Mouse (Mus musculus): ENCODE data around the gene Gfer. TPM values are rescaled to one million over a fixed set of nuclear protein-coding genes. Genes with fewer than 3 reads are reported as not detected.
A peak's percentile ranks its signal among the peaks of the same experiment; 100 is the strongest.

Gene Gfer
- polyA plus RNA-seq, 1 experiment from 2014 or later = 43.3 TPM

DNA sequence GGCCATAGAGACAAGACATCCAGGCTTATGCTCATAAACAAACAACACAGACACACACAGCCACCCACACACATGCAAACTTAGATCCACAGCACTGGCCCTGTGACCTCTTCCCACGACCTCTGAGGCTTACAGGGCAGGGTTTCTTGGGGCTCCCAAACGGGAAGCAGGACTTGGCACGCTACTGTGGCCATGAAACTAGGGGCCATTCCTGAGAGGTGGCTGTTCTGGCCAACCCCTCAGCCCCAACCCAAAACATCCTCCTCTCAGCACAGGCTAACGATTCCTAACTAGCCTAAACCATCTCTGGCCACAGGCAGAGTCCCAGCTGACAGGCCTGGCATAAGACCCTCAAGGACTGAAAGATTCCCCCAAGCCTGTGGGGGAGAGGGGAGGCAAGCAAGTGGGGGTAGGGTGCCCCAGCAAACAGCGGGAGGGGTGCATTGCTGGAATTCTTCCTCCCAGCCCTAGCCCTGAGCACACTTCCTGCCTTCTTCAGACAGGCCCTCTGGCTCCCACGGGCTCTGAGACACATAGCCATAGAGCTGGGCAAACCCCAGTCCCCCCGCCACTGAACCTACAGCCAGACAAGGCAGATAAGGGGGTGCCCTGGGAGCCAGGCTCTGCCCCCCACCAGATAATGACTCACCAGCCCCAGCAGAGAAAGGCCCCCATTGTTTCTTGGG lies 51.8 kb downstream of the Gfer start:
- Histone ChIP-seq H3K9me3 (replicated peaks; ENCODE audit: low read length) (no peaks in the 10 kb centered on the region), H3K4me1 (replicated peaks; ENCODE audit: insufficient read depth, low read length) (peaks cover 34% of the 10 kb centered on the region), H3K9ac (ENCODE audit: low read depth, low read length) (peak overlapping the region; percentile 47), H3K27ac (peak overlapping the region; percentile 84), H3K36me3 (ENCODE audit: insufficient read depth, low read length) (0 out of 2 replicates have a peak, but pooled peaks cover 13% of the 10 kb centered on the region), H3K4me2 (ENCODE audit: low read length) (peak overlapping the region; percentile 46), H3K4me3 (replicated peaks; ENCODE audit: low read depth, low read length) (peak overlapping the region; percentile 17; the same call in 1 of the 2 replicates), H3K27me3 (ENCODE audit: insufficient read depth, low read length) (no peaks in the 10 kb centered on the region)
- TF ChIP-seq CTCF (IDR thresholded peaks at IDR 0.05; ENCODE audit: low read depth) = no peak
- DNase-seq (ENCODE audit: low spot score) = peak; percentile 74
- ATAC-seq (replicated peaks; ENCODE audit: low FRiP score, low read depth) = peak; percentile 30; the same call in 1 of the 2 replicates
- WGBS = 38% methylated on average over 7 of the region's 7 CpGs

Other genes starting within 250 kb of the Gfer start
- gene E4f1, start 225.8 kb downstream of the Gfer start, polyA plus RNA-seq (2015; fragmentation: Nextera tagmentation; extraction: Ambion mirVana) = 9.8 and 12.0 TPM in 2 replicates
- 61.7 and 64.0 TPM in 2 replicates for gene Pgp, start 225.8 kb downstream of the Gfer start, polyA plus RNA-seq (2015; fragmentation: Nextera tagmentation; extraction: Ambion mirVana)
- gene Bricd5, start 222.3 kb downstream of the Gfer start, polyA plus RNA-seq (2015; fragmentation: Nextera tagmentation; extraction: Ambion mirVana) = 1.2 and 1.6 TPM in 2 replicates
- 24.1 and 24.2 TPM in 2 replicates for gene Mlst8, start 217.1 kb downstream of the Gfer start, polyA plus RNA-seq (2015; fragmentation: Nextera tagmentation; extraction: Ambion mirVana)
- gene Caskin1, start 207.6 kb downstream of the Gfer start, polyA plus RNA-seq (2015; fragmentation: Nextera tagmentation; extraction: Ambion mirVana) = 0.82 and 1.1 TPM in 2 replicates
- 59.4 and 67.3 TPM in 2 replicates for gene Traf7, start 168.2 kb downstream of the Gfer start, polyA plus RNA-seq (2015; fragmentation: Nextera tagmentation; extraction: Ambion mirVana)
- gene Rab26, start 161.9 kb downstream of the Gfer start, polyA plus RNA-seq (2015; fragmentation: Nextera tagmentation; extraction: Ambion mirVana) = 3.5 and 3.7 TPM in 2 replicates
- gene Pkd1, start 146.3 kb downstream of the Gfer start, polyA plus RNA-seq (2015; fragmentation: Nextera tagmentation; extraction: Ambion mirVana) = 10.6 and 17.7 TPM in 2 replicates
- gene Tsc2, start 63.5 kb downstream of the Gfer start, polyA plus RNA-seq (2015; fragmentation: Nextera tagmentation; extraction: Ambion mirVana) = 36.4 and 42.4 TPM in 2 replicates
- 13.4 and 14.9 TPM in 2 replicates for gene Nthl1, start 63.5 kb downstream of the Gfer start, polyA plus RNA-seq (2015; fragmentation: Nextera tagmentation; extraction: Ambion mirVana)
- 141 and 145 TPM in 2 replicates for gene Slc9a3r2, start 45.8 kb downstream of the Gfer start, polyA plus RNA-seq (2015; fragmentation: Nextera tagmentation; extraction: Ambion mirVana)
- gene Npw, start 37.7 kb downstream of the Gfer start, polyA plus RNA-seq (2015; fragmentation: Nextera tagmentation; extraction: Ambion mirVana) = 0.32 and 0.38 TPM in 2 replicates
- 17.5 and 18.1 TPM in 2 replicates for gene Zfp598, start 26.5 kb downstream of the Gfer start, polyA plus RNA-seq (2015; fragmentation: Nextera tagmentation; extraction: Ambion mirVana)
- 1.4 and 1.7 TPM in 2 replicates for gene Syngr3, start 6.2 kb downstream of the Gfer start, polyA plus RNA-seq (2015; fragmentation: Nextera tagmentation; extraction: Ambion mirVana)
- 2.6 and 2.7 TPM in 2 replicates for gene Noxo1, start 78 bp upstream of the Gfer start, polyA plus RNA-seq (2015; fragmentation: Nextera tagmentation; extraction: Ambion mirVana)
- 50.5 and 57.3 TPM in 2 replicates for gene Tbl3, start 11.5 kb upstream of the Gfer start, polyA plus RNA-seq (2015; fragmentation: Nextera tagmentation; extraction: Ambion mirVana)
- gene Rnf151, start 21.9 kb upstream of the Gfer start, polyA plus RNA-seq (2015; fragmentation: Nextera tagmentation; extraction: Ambion mirVana) = not detected in 2 replicates
- gene Rps2, start 22.0 kb upstream of the Gfer start, polyA plus RNA-seq (2015; fragmentation: Nextera tagmentation; extraction: Ambion mirVana) = 1,452 and 1,460 TPM in 2 replicates
- gene Ndufb10, start 28.3 kb upstream of the Gfer start, polyA plus RNA-seq (2015; fragmentation: Nextera tagmentation; extraction: Ambion mirVana) = 417 and 419 TPM in 2 replicates
- gene Rpl3l, start 31.7 kb upstream of the Gfer start, polyA plus RNA-seq (2015; fragmentation: Nextera tagmentation; extraction: Ambion mirVana) = 0.36 and 0.38 TPM in 2 replicates
- gene Msrb1, start 40.5 kb upstream of the Gfer start, polyA plus RNA-seq (2015; fragmentation: Nextera tagmentation; extraction: Ambion mirVana) = 45.8 and 48.6 TPM in 2 replicates
- gene Hs3st6, start 56.8 kb upstream of the Gfer start, polyA plus RNA-seq (2015; fragmentation: Nextera tagmentation; extraction: Ambion mirVana) = 33.0 and 38.6 TPM in 2 replicates
- 0.23 and 0.47 TPM in 2 replicates for gene Meiob, start 108.1 kb upstream of the Gfer start, polyA plus RNA-seq (2015; fragmentation: Nextera tagmentation; extraction: Ambion mirVana)
- 99.7 and 101 TPM in 2 replicates for gene Hagh, start 144.0 kb upstream of the Gfer start, polyA plus RNA-seq (2015; fragmentation: Nextera tagmentation; extraction: Ambion mirVana)
- 88.0 and 90.7 TPM in 2 replicates for gene Fahd1, start 154.2 kb upstream of the Gfer start, polyA plus RNA-seq (2015; fragmentation: Nextera tagmentation; extraction: Ambion mirVana)
- 6.8 and 8.2 TPM in 2 replicates for gene Igfals, start 169.8 kb upstream of the Gfer start, polyA plus RNA-seq (2015; fragmentation: Nextera tagmentation; extraction: Ambion mirVana)
- gene Nubp2, start 190.2 kb upstream of the Gfer start, polyA plus RNA-seq (2015; fragmentation: Nextera tagmentation; extraction: Ambion mirVana) = 55.9 and 57.5 TPM in 2 replicates
- gene Spsb3, start 190.5 kb upstream of the Gfer start, polyA plus RNA-seq (2015; fragmentation: Nextera tagmentation; extraction: Ambion mirVana) = 53.4 and 55.9 TPM in 2 replicates
- gene Eme2, start 198.9 kb upstream of the Gfer start, polyA plus RNA-seq (2015; fragmentation: Nextera tagmentation; extraction: Ambion mirVana) = 29.5 and 29.6 TPM in 2 replicates
- gene Mrps34, start 199.0 kb upstream of the Gfer start, polyA plus RNA-seq (2015; fragmentation: Nextera tagmentation; extraction: Ambion mirVana) = 141 TPM in 2 replicates
- 87.1 and 93.1 TPM in 2 replicates for gene Nme3, start 200.3 kb upstream of the Gfer start, polyA plus RNA-seq (2015; fragmentation: Nextera tagmentation; extraction: Ambion mirVana)
- 12.7 and 13.7 TPM in 2 replicates for gene Mapk8ip3, start 240.8 kb upstream of the Gfer start, polyA plus RNA-seq (2015; fragmentation: Nextera tagmentation; extraction: Ambion mirVana)

All from kidney, postnatal 0 days (tissue).